ENCODE assay signal across 22 mouse cellular contexts in the genomic region with DNA sequence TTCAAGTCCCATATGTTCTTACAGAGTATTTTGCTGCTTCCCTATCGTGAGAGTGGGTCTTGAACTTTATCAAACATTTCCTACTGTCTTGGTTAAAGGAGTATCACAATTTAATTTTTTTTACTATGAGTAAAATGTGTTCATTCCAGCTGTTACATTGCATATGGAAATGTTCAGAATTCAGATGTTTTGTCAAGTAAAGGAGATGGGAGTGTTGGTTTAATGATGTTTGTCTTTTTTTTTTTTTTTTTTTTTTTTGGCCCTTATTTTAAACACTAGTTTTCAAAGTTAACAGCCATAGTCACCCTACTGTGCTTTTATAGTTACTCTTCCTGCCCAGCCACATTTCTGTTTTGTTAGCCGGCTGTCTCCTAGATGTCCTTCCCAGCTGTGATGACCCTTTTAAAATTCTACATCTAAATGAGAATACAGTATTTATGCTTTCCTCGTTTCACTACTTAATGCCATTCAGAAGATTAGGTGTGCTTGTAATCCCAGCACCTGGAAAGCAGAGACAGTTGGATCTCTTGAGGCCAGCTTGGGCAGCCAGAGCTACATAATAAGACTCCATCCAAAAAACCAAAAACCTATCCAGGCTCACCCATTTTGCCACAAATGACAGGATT. TPM values are rescaled to one million over a fixed set of nuclear protein-coding genes. Genes with fewer than 3 reads are reported as not detected.
DNase-seq lines count a peak whose midpoint lies in the region; ATAC-seq and TF ChIP-seq lines count a peak whose summit lies in the region.
"Had no signal": no experiment of that assay in that cellular context is flagged by ENCODE, and none has a peak within 500 bp of the region (broad histone marks: within the 10 kb centered on the region; RNA-seq: fewer than 3 reads in every experiment).

No protein-coding gene starts in this region.

- H3K27me3 ChIP-seq in CH12.LX (replicated peaks) (no peaks in the 10 kb centered on the region), ES-Bruce4 (ENCODE audit: control insufficient read depth, insufficient read depth, low read length, poor library complexity, severe bottlenecking) (no peaks in the 10 kb centered on the region)
- no peaks in the 10 kb centered on the region for H3K27me3 ChIP-seq in forebrain, embryonic 14.5 days (replicated peaks; ENCODE audit: control insufficient read depth, insufficient read depth, low read length)
- H3K27me3 ChIP-seq: embryonic facial prominence, embryonic 12.5 days; forebrain, embryonic 13.5 days had no signal

- H3K9ac ChIP-seq in CH12.LX (ENCODE audit: insufficient read depth, low read depth) (no peak overlapping the region), ES-Bruce4 (ENCODE audit: low read depth, poor library complexity, severe bottlenecking) (no peak overlapping the region), ES-E14 (ENCODE audit: insufficient read depth, low read depth, low read length, poor library complexity, severe bottlenecking) (no peak overlapping the region)
- H3K9ac ChIP-seq in forebrain, embryonic 14.5 days (ENCODE audit: low read length) = no peak overlapping the region
- H3K9ac ChIP-seq: embryonic facial prominence, embryonic 12.5 days; forebrain, embryonic 13.5 days; forebrain, postnatal 0 days had no signal

- H3K9me3 ChIP-seq in CH12.LX (replicated peaks; ENCODE audit: low read length) (no peaks in the 10 kb centered on the region), ES-Bruce4 (replicated peaks; ENCODE audit: control insufficient read depth, insufficient read depth, low read length, poor library complexity, severe bottlenecking) (no peaks in the 10 kb centered on the region), ES-E14 (ENCODE audit: control insufficient read depth, insufficient read depth, low read depth, low read length) (no peaks in the 10 kb centered on the region)
- no peaks in the 10 kb centered on the region for H3K9me3 ChIP-seq in forebrain, embryonic 14.5 days (replicated peaks; ENCODE audit: control insufficient read depth, low read length)
- H3K9me3 ChIP-seq: embryonic facial prominence, embryonic 10.5 days; embryonic facial prominence, embryonic 12.5 days; forebrain, embryonic 13.5 days; G1E had no signal

- no peak for TF ChIP-seq RAD21 in CH12.LX (IDR thresholded peaks at IDR 0.05; ENCODE audit: low read depth, low read length)

- TF ChIP-seq CTCF in CH12.LX (conservative IDR thresholded peaks at IDR 0.05 in 1 of 2, IDR thresholded peaks at IDR 0.05 in 1 of 2; ENCODE audit: low read depth in 2 of 2, low read length in 2 of 2) = no peak
- no peak for TF ChIP-seq CTCF in ES-Bruce4 (IDR thresholded peaks at IDR 0.05; ENCODE audit: low read depth, low read length)

- H3K36me3 ChIP-seq in CH12.LX (replicated peaks in 1 of 2; ENCODE audit: control insufficient read depth in 1 of 2, insufficient read depth in 1 of 2, low read length in 1 of 2) = peaks cover 0 to 28% of the 10 kb centered on the region in 2 experiments
- H3K36me3 ChIP-seq in ES-Bruce4 (ENCODE audit: control insufficient read depth, insufficient read depth, low read length, poor library complexity, severe bottlenecking) = peaks cover 4% of the 10 kb centered on the region
- peaks cover 3% of the 10 kb centered on the region; the same call in 1 of the 2 replicates for H3K36me3 ChIP-seq in ES-E14 (ENCODE audit: control insufficient read depth, insufficient read depth, low read length, poor library complexity, severe bottlenecking)
- H3K36me3 ChIP-seq in forebrain, embryonic 14.5 days (ENCODE audit: control insufficient read depth, insufficient read depth, low read length) = no peaks in the 10 kb centered on the region
- H3K36me3 ChIP-seq: embryonic facial prominence, embryonic 12.5 days had no signal

- dilution Hi-C loops in CH12.LX (cut with MboI; ENCODE audit: extremely low pct_ligation_motif_present, extremely low pct_unique_long_range_greater_than_20kb, low sequenced_read_pairs) = no loop called here

- WGBS in forebrain, embryonic 14.5 days = 77% methylated on average over 3 of the region's 3 CpGs

- TF ChIP-seq EP300 in CH12.LX (IDR thresholded peaks at IDR 0.05; ENCODE audit: low read length) (no peak), ES-Bruce4 (IDR thresholded peaks at IDR 0.05; ENCODE audit: insufficient read depth, low read depth, low read length) (0 out of 2 replicates have a peak, but pooled peaks have one; percentile 48)

- TF ChIP-seq POLR2A in CH12.LX (IDR thresholded peaks at IDR 0.05; ENCODE audit: low read depth, low read length) (no peak), ES-Bruce4 (IDR thresholded peaks at IDR 0.05; ENCODE audit: insufficient read depth, low read length) (no peak)

- H3K27ac ChIP-seq in CH12.LX (ENCODE audit: insufficient read depth, low read depth) = no peak overlapping the region
- H3K27ac ChIP-seq in ES-Bruce4 (ENCODE audit: insufficient read depth, low read length) = no peak overlapping the region
- H3K27ac ChIP-seq in ES-E14 (ENCODE audit: insufficient read depth, low read depth, low read length, poor library complexity, severe bottlenecking) = no peak overlapping the region
- no peak overlapping the region for H3K27ac ChIP-seq in forebrain, embryonic 14.5 days (ENCODE audit: low read depth, low read length)
- H3K27ac ChIP-seq: embryonic facial prominence, embryonic 10.5 days; embryonic facial prominence, embryonic 12.5 days; forebrain, embryonic 13.5 days had no signal

- H3K4me1 ChIP-seq in CH12.LX (ENCODE audit: control insufficient read depth in 1 of 2, insufficient read depth in 2 of 2) = peaks cover 0 to 17% of the 10 kb centered on the region in 2 experiments; a peak in 2 of 4 replicates
- H3K4me1 ChIP-seq in ES-Bruce4 (ENCODE audit: control insufficient read depth, insufficient read depth, low read length) = peaks cover 1% of the 10 kb centered on the region
- peaks cover 7 to 16% of the 10 kb centered on the region in 2 experiments for H3K4me1 ChIP-seq in ES-E14 (ENCODE audit: control insufficient read depth in 2 of 2, insufficient read depth in 2 of 2, low read length in 2 of 2, poor library complexity in 1 of 2)
- H3K4me1 ChIP-seq in forebrain, embryonic 14.5 days (ENCODE audit: control insufficient read depth, insufficient read depth, low read length) = peaks cover 4% of the 10 kb centered on the region
- H3K4me1 ChIP-seq: embryonic facial prominence, embryonic 12.5 days had no signal

- in situ Hi-C loops in CH12.LX (cut with MboI; ENCODE audit: low pct_ligation_motif_present, low pct_unique_long_range_greater_than_20kb, low sequenced_read_pairs) = no loop called here
- in situ Hi-C loops in ES-E14 (cut with MboI; ENCODE audit: low sequenced_read_pairs in 2 of 2, unreplicated experiment in 2 of 2) = no loop called here

- H3K79me2 ChIP-seq in CH12.LX (replicated peaks; ENCODE audit: control insufficient read depth, extremely low read depth, insufficient read depth, poor library complexity, severe bottlenecking) = peaks cover 22% of the 10 kb centered on the region

- H3K4me2 ChIP-seq in CH12.LX (ENCODE audit: insufficient read depth, low read depth, poor library complexity, severe bottlenecking) = no peak overlapping the region
- H3K4me2 ChIP-seq in forebrain, embryonic 14.5 days (ENCODE audit: low read length) = no peak overlapping the region
- H3K4me2 ChIP-seq: embryonic facial prominence, embryonic 12.5 days; forebrain, embryonic 13.5 days had no signal

- ATAC-seq in forebrain, embryonic 14.5 days = no peak
- ATAC-seq in CD4-positive, CD25-positive, alpha-beta regulatory T cell, adult 4 months = no peak
- ATAC-seq: forebrain, embryonic 13.5 days; forebrain, postnatal 0 days had no signal

- no peak for DNase-seq in CH12.LX (ENCODE audit: extremely low read depth)
- DNase-seq in ES-E14 (ENCODE audit: low read depth, low spot score) = peak; percentile 21
- DNase-seq in R1 (ENCODE audit: low read depth, low spot score) = peak; percentile 85
- no peak for DNase-seq in forebrain, embryonic 14.5 days (ENCODE audit: low spot score)
- DNase-seq in heart, adult 18-20 months = no peak
- no peak for DNase-seq in adipocyte (ENCODE audit: low spot score)
- DNase-seq: adrenal gland, adult 8-10 months; adrenal gland, postnatal 14 days; adrenal gland, postnatal 36 days; B cell, adult 2 months; cerebellum, adult 11 months; cerebellum, adult 18-20 months; cerebellum, adult 9-10 months; cerebellum, postnatal 10 days; cerebellum, postnatal 25 days; forebrain, postnatal 0 days had no signal

- H3K4me3 ChIP-seq in CH12.LX (replicated peaks in 1 of 3; ENCODE audit: low read depth in 2 of 3, low read length in 2 of 3, poor library complexity in 1 of 3) (no peak overlapping the region), ES-Bruce4 (ENCODE audit: low read depth, low read length) (no peak overlapping the region), ES-E14 (ENCODE audit: insufficient read depth in 1 of 2, low read depth in 1 of 2, low read length in 2 of 2, poor library complexity in 1 of 2, severe bottlenecking in 1 of 2) (no peak overlapping the region)
- no peak overlapping the region for H3K4me3 ChIP-seq in forebrain, embryonic 14.5 days (ENCODE audit: low read depth, low read length)
- H3K4me3 ChIP-seq: embryonic facial prominence, embryonic 10.5 days; embryonic facial prominence, embryonic 12.5 days; forebrain, embryonic 13.5 days had no signal

TF ChIP-seq in CH12.LX, 34 proteins besides CTCF, POLR2A, EP300 and RAD21 (continues in another document):
- TF ChIP-seq POLR2AphosphoS2 (IDR thresholded peaks at IDR 0.05; ENCODE audit: low read depth, low read length) = no peak

TF ChIP-seq in ES-E14, 5 proteins besides CTCF, POLR2A, EP300 and RAD21:
- TF ChIP-seq MAFK (IDR thresholded peaks at IDR 0.05; ENCODE audit: insufficient read depth, low read depth, low read length) (no peak), ZNF384 (IDR thresholded peaks at IDR 0.05; ENCODE audit: low read depth, low read length) (peak; percentile 91)

RNA-seq across cellular contexts. Expression of a gene that starts 4.8 kb away (rescaled TPM):
- total RNA-seq in CH12.LX (2012; rRNA removed) (0.13 and 0.42 TPM in 2 replicates), CH12.LX (2014; rRNA removed) (0.57 and 0.87 TPM in 2 replicates), ES-E14 (2012; rRNA removed) (0.37 and 0.80 TPM in 2 replicates)
- polyA plus RNA-seq in CH12.LX (2012; ENCODE audit: insufficient read length, low read depth) (0.56 and 2.0 TPM in 2 replicates), ES-Bruce4 (2011; ENCODE audit: insufficient read depth, insufficient read length, low read depth, missing spikeins) (2.3 and 2.8 TPM in 2 replicates)
- polyA plus RNA-seq in forebrain, embryonic 14.5 days (2014; fragmentation: Nextera tagmentation; extraction: Ambion mirVana) = 1.7 TPM in 2 replicates
- polyA plus RNA-seq in CD4-positive, CD25-positive, alpha-beta regulatory T cell, adult 4 months (2017; shearing (Covaris generic)) = 1 to 10 TPM in 1 of 2 experiments, not detected in 1; 1.1 TPM
- 1 to 10 TPM in 1 of 2 experiments, under 1 TPM in 1; 0.79 to 1.5 TPM for total RNA-seq in heart, adult 18-20 months (2021)

RNA-seq across cellular contexts. Expression of a gene that starts 5.2 kb away (rescaled TPM):
- total RNA-seq in CH12.LX (2012; rRNA removed) (12.5 and 13.7 TPM in 2 replicates), CH12.LX (2014; rRNA removed) (33.4 and 33.5 TPM in 2 replicates), ES-E14 (2012; rRNA removed) (8.5 and 11.5 TPM in 2 replicates)
- polyA plus RNA-seq in CH12.LX (2012; ENCODE audit: insufficient read length, low read depth) (16.6 and 30.0 TPM in 2 replicates), ES-Bruce4 (2011; ENCODE audit: insufficient read depth, insufficient read length, low read depth, missing spikeins) (66.0 and 71.8 TPM in 2 replicates)
- polyA plus RNA-seq in forebrain, embryonic 14.5 days (2014; fragmentation: Nextera tagmentation; extraction: Ambion mirVana) = 48.3 and 60.0 TPM in 2 replicates
- polyA plus RNA-seq in CD4-positive, CD25-positive, alpha-beta regulatory T cell, adult 4 months (2017; shearing (Covaris generic)) = 10 to 100 TPM; 11.5 to 20.3 TPM
- total RNA-seq in heart, adult 18-20 months (2021) = 1 to 10 TPM; 6.2 to 6.6 TPM

Comparison
In these comparisons a context has a peak if more than half of its experiments do, and no peak if none do; other contexts are left out.
1. DNase-seq: peak in ES-E14 (single experiment) and R1 (single experiment); none in CH12.LX (single experiment), forebrain, embryonic 14.5 days (single experiment), heart, adult 18-20 months (0 of 2) and adipocyte (single experiment).